Mouse (Mus musculus) limb, embryonic 14.5 days (tissue): ENCODE results near the gene Cadm4. TPM values are rescaled to one million over a fixed set of nuclear protein-coding genes. Genes with fewer than 3 reads are reported as not detected.

ENCODE experiments used
- ATAC-seq: fragments of 200-750 bp; cut with Nextera tagmentation; 2 replicates; pipeline ENCODE4 v1.8.0; 2017; ENCODE audit warnings: low read depth, moderate number of reproducible peaks, moderate TSS enrichment; ENCODE audit not compliant: low FRiP score
- DNase-seq: peaks from one replicate; pipeline ENCODE4 v3.0.0-alpha.2; 2015; ENCODE audit warnings: low spot score
- H3K27ac ChIP-seq: fragments of 300-500 bp; sonication (generic); replicated peaks from 2 replicates; pipeline ENCODE4 v1.5.1; 2014; ENCODE audit warnings: low read depth, mild to moderate bottlenecking, low read length, moderate library complexity, mixed read lengths
- H3K27me3 ChIP-seq: fragments of 300-500 bp; sonication (generic); 2 replicates; pipeline ENCODE4 v1.6.1; 2014; ENCODE audit warnings: low read length, mixed read lengths; ENCODE audit not compliant: control insufficient read depth, insufficient read depth
- H3K36me3 ChIP-seq: fragments of 300-500 bp; sonication (generic); 2 replicates; pipeline ENCODE4 v1.6.1; 2014; ENCODE audit warnings: mild to moderate bottlenecking, low read length, moderate library complexity, mixed read lengths; ENCODE audit not compliant: control insufficient read depth, insufficient read depth
- H3K4me1 ChIP-seq: fragments of 300-500 bp; sonication (generic); 2 replicates; pipeline ENCODE4 v1.6.1; 2014; ENCODE audit warnings: antibody characterized with exemption, low read length, mixed read lengths; ENCODE audit not compliant: control insufficient read depth, insufficient read depth
- H3K4me2 ChIP-seq: fragments of 300-500 bp; sonication (generic); replicated peaks from 2 replicates; pipeline ENCODE4 v1.6.1; 2014; ENCODE audit warnings: low read depth, mild to moderate bottlenecking, low read length, moderate library complexity; ENCODE audit not compliant: severe bottlenecking
- H3K4me3 ChIP-seq: fragments of 300-500 bp; sonication (generic); replicated peaks from 2 replicates; pipeline ENCODE4 v1.5.1; 2014; ENCODE audit warnings: low read length
- H3K9ac ChIP-seq: fragments of 300-500 bp; sonication (generic); 2 replicates; pipeline ENCODE4 v1.6.1; 2014; ENCODE audit warnings: mild to moderate bottlenecking, low read depth, low read length, moderate library complexity; ENCODE audit not compliant: severe bottlenecking
- H3K9me3 ChIP-seq: fragments of 300-500 bp; sonication (generic); 2 replicates; pipeline ENCODE4 v1.6.1; 2016; ENCODE audit warnings: low read length; ENCODE audit not compliant: control insufficient read depth
- POLR2A ChIP-seq: fragments of 200-500 bp; IDR thresholded peaks from 2 replicates; pipeline ENCODE4 v1.8.0; 2012; ENCODE audit warnings: inconsistent platforms, mild to moderate bottlenecking, moderate library complexity, borderline replicate concordance; ENCODE audit not compliant: insufficient read depth, insufficient read length; ENCODE audit errors: extremely low read depth
- WGBS: fragments of 180-500 bp; shearing (Covaris S2); extraction: QIAGEN DNeasy Blood & Tissue Kit; methylation state at CpG from one replicate; pipeline ENCODE4 v1.1.7; 2014; 5-methylcytosine and 5-hydroxymethylcytosine counted together
- polyA plus RNA-seq, 2 experiments: library from polyadenylated mRNA; depleted of rRNA in 1 of 2; stranded (reverse) in 1 of 2; unstranded in 1 of 2; fragments of >200 nt; fragmentation: Nextera tagmentation in 1 of 2; extraction: Ambion mirVana in 1 of 2; gene quantifications; 2 replicates each; pipeline versions ENCODE4 v1.2.1 to v1.2.3; 2012 to 2014

The Cadm4 gene
- polyA plus RNA-seq, 2 experiments, result 2.1 to 21.1 TPM

DNA sequence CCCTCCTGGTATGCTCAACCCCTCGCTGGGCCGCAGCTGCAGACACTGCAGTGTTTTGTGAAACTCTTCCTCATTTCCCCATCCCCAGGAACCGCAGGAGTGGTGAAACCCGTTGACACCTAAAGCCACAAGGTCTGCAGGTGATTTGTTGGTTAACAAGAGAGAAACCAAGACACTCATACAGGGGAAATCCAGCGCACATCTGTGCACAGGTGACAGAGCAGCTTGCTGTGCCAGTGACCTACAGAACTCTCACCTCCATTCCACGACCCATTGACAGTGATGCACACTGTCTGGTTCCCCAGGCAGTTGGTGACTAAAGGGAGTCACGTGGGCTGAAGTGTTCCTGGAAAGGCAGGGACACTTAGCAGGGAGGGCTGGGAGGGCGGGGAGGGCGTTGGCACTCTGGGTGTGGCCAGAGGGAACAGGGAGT, 31.2 kb upstream of the Cadm4 start:
- no peak overlapping the region for H3K4me2 ChIP-seq
- WGBS, result 58% methylated on average over 9 of the region's 9 CpGs
- no peak for TF ChIP-seq POLR2A
- no peaks in the 10 kb centered on the region for H3K4me1 ChIP-seq
- no peak overlapping the region for H3K4me3 ChIP-seq
- H3K27ac ChIP-seq, result no peak overlapping the region
- H3K9me3 ChIP-seq, result no peaks in the 10 kb centered on the region
- no peak for DNase-seq
- H3K36me3 ChIP-seq, result no peaks in the 10 kb centered on the region
- H3K9ac ChIP-seq, result no peak overlapping the region
- ATAC-seq, result no peak
- no peaks in the 10 kb centered on the region for H3K27me3 ChIP-seq

DNA sequence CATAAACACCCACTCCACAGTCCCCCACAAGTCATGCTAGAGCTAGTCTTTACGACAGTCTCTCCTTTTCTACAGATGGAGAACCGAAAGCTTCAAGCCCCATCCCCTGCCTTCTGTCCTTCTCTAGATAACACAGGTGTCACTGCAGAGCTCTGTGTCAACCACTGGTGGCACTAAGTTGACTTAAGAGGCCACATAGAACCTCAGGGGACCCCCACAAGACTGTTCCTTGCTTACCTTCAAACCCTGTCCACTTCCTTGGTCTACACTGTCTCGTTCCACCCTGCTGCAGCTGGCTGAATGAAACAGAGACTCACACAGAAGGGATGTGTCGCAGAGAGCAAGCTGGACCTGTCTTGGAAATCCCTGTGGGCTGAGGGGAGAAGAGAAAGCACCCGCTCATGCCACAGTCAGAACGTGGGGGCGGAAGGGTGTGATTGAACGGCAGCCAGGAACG, 29.9 kb upstream of the Cadm4 start, which contains the start of gene Irgc1:
Irgc1 (minus strand) TSS at position 443 of the 457 bp plus-strand sequence.
- Histone ChIP-seq H3K4me3 (no peak within 1 kb of the TSS), H3K9ac (no peak within 1 kb of the TSS), H3K9me3 (no peaks in the 10 kb centered on the region), H3K36me3 (no peaks in the 10 kb centered on the region), H3K27me3 (no peaks in the 10 kb centered on the region), H3K4me1 (no peaks in the 10 kb centered on the region), H3K27ac (no peak within 1 kb of the TSS), H3K4me2 (no peak within 1 kb of the TSS)
- no peak for DNase-seq
- TF ChIP-seq POLR2A, result no peak
- no peak for ATAC-seq
- WGBS, result 75% methylated on average over 9 of the region's 9 CpGs

- WGBS, result 82% methylated on average over 2 of the region's 2 CpGs
- H3K9ac ChIP-seq, result no peak overlapping the region
Observed at GRCm38 (mm10) chr7:24454199-24454598, 27.6 kb upstream of the Cadm4 start.

GRCm38 (mm10) chr7:24455726-24456125, 26.1 kb upstream of the Cadm4 start:
- no peak overlapping the region for H3K27ac ChIP-seq
- TF ChIP-seq POLR2A, result no peak
- no peak overlapping the region for H3K4me2 ChIP-seq
- no peak overlapping the region for H3K9ac ChIP-seq
- H3K9me3 ChIP-seq, result no peaks in the 10 kb centered on the region
- no peak for DNase-seq
- no peak overlapping the region for H3K4me3 ChIP-seq
- no peaks in the 10 kb centered on the region for H3K27me3 ChIP-seq
- 67% methylated on average over 5 of the region's 5 CpGs for WGBS
- H3K36me3 ChIP-seq, result no peaks in the 10 kb centered on the region
- no peak for ATAC-seq
- no peaks in the 10 kb centered on the region for H3K4me1 ChIP-seq

More at GRCm38 (mm10) chr7:24454199-24454598, 27.6 kb upstream of the Cadm4 start:
- H3K9me3 ChIP-seq, result no peaks in the 10 kb centered on the region
- H3K27ac ChIP-seq, result no peak overlapping the region
- H3K4me2 ChIP-seq, result no peak overlapping the region
- ATAC-seq (no peak), DNase-seq (no peak)
- no peaks in the 10 kb centered on the region for H3K27me3 ChIP-seq
- H3K4me1 ChIP-seq, result no peaks in the 10 kb centered on the region
- H3K36me3 ChIP-seq, result no peaks in the 10 kb centered on the region
- no peak for TF ChIP-seq POLR2A
- no peak overlapping the region for H3K4me3 ChIP-seq

GRCm38 (mm10) chr7:24457726-24458370, 24.0 kb upstream of the Cadm4 start:
- Histone ChIP-seq H3K9ac (no peak overlapping the region), H3K4me3 (no peak overlapping the region), H3K4me1 (peaks cover 4% of the 10 kb centered on the region; the same call in 1 of the 2 replicates), H3K36me3 (no peaks in the 10 kb centered on the region), H3K27ac (no peak overlapping the region), H3K27me3 (no peaks in the 10 kb centered on the region), H3K4me2 (no peak overlapping the region), H3K9me3 (no peaks in the 10 kb centered on the region)
- no peak for TF ChIP-seq POLR2A
- 50% methylated on average over 10 of the region's 10 CpGs for WGBS
- ATAC-seq, result no peak
- DNase-seq, result no peak
